ENCODE assay signal across 22 mouse cellular contexts in genomic region chr7:29489364-29489763, GRCm38 (mm10). TPM values are rescaled to one million over a fixed set of nuclear protein-coding genes. Genes with fewer than 3 reads are reported as not detected.
DNase-seq lines count a peak whose midpoint lies in the region; ATAC-seq and TF ChIP-seq lines count a peak whose summit lies in the region.
"Had no signal": no experiment of that assay in that cellular context is flagged by ENCODE, and none has a peak within 500 bp of the region (broad histone marks: within the 10 kb centered on the region; RNA-seq: fewer than 3 reads in every experiment).

No protein-coding gene starts in this region.

- TF ChIP-seq EP300 in lung, postnatal 0 days (IDR thresholded peaks at IDR 0.05), result no peak
- TF ChIP-seq EP300 in ES-Bruce4 (IDR thresholded peaks at IDR 0.05; ENCODE audit: insufficient read depth, low read depth, low read length), result no peak

- peak overlapping the region; percentile 19; the same call in 1 of the 2 replicates for H3K4me2 ChIP-seq in forebrain, embryonic 11.5 days (ENCODE audit: low read depth, low read length, severe bottlenecking)
- H3K4me2 ChIP-seq in forebrain, embryonic 15.5 days (replicated peaks), result no peak overlapping the region
- no peak overlapping the region for H3K4me2 ChIP-seq in lung, postnatal 0 days (replicated peaks; ENCODE audit: low read depth, low read length)
- H3K4me2 ChIP-seq: embryonic facial prominence, embryonic 12.5 days; hindbrain, embryonic 12.5 days; limb, embryonic 12.5 days; liver, embryonic 11.5 days; neural tube, embryonic 13.5 days had no signal

- TF ChIP-seq POLR2A in lung, adult 2 months (IDR thresholded peaks at IDR 0.05; ENCODE audit: borderline replicate concordance, extremely low read depth, low read depth, low read length), result no peak
- TF ChIP-seq POLR2A in ES-Bruce4 (IDR thresholded peaks at IDR 0.05; ENCODE audit: insufficient read depth, low read length), result no peak
- TF ChIP-seq POLR2A in embryonic fibroblast, embryonic 13.5 days (IDR thresholded peaks at IDR 0.05; ENCODE audit: low read depth, low read length), result no peak

- no peak overlapping the region for H3K9ac ChIP-seq in forebrain, embryonic 11.5 days (ENCODE audit: low read length)
- no peak overlapping the region for H3K9ac ChIP-seq in forebrain, embryonic 15.5 days (replicated peaks)
- H3K9ac ChIP-seq in lung, postnatal 0 days (replicated peaks; ENCODE audit: low read depth), result no peak overlapping the region
- 0 out of 2 replicates have a peak overlapping the region, but pooled peaks have one; percentile 24 for H3K9ac ChIP-seq in ES-Bruce4 (ENCODE audit: low read depth, poor library complexity, severe bottlenecking)
- H3K9ac ChIP-seq: embryonic facial prominence, embryonic 12.5 days; hindbrain, embryonic 12.5 days; limb, embryonic 12.5 days; liver, postnatal 0 days; neural tube, embryonic 13.5 days had no signal

- DNase-seq in forebrain, embryonic 11.5 days (ENCODE audit: low spot score), result peak; percentile 57
- no peak for DNase-seq in lung, postnatal 0 days (ENCODE audit: low spot score)
- no peak for DNase-seq in lung, adult 2 months
- DNase-seq in B cell, adult 2 months, result no peak
- DNase-seq: adrenal gland, adult 2 months; cerebellum, adult 18-20 months; cerebellum, postnatal 14 days; gastrocnemius, postnatal 14 days; heart, adult 18-20 months; kidney, postnatal 25 days; liver, postnatal 0 days; thymus, postnatal 25 days had no signal

- peaks cover 2% of the 10 kb centered on the region; the same call in 1 of the 2 replicates for H3K27me3 ChIP-seq in forebrain, embryonic 11.5 days (ENCODE audit: control insufficient read depth, insufficient read depth, low read length)
- H3K27me3 ChIP-seq in forebrain, embryonic 15.5 days, result no peaks in the 10 kb centered on the region
- no peaks in the 10 kb centered on the region for H3K27me3 ChIP-seq in lung, postnatal 0 days (replicated peaks; ENCODE audit: insufficient read depth, low read length)
- no peaks in the 10 kb centered on the region for H3K27me3 ChIP-seq in ES-Bruce4 (ENCODE audit: control insufficient read depth, insufficient read depth, low read length, poor library complexity, severe bottlenecking)
- H3K27me3 ChIP-seq: embryonic facial prominence, embryonic 12.5 days; limb, embryonic 12.5 days; neural tube, embryonic 13.5 days had no signal

- H3K36me3 ChIP-seq in forebrain, embryonic 11.5 days (ENCODE audit: control insufficient read depth, insufficient read depth, low read length), result no peaks in the 10 kb centered on the region
- H3K36me3 ChIP-seq in forebrain, embryonic 15.5 days, result no peaks in the 10 kb centered on the region
- no peaks in the 10 kb centered on the region for H3K36me3 ChIP-seq in lung, postnatal 0 days (ENCODE audit: insufficient read depth, low read length)
- no peaks in the 10 kb centered on the region for H3K36me3 ChIP-seq in ES-Bruce4 (ENCODE audit: control insufficient read depth, insufficient read depth, low read length, poor library complexity, severe bottlenecking)
- H3K36me3 ChIP-seq: embryonic facial prominence, embryonic 12.5 days; hindbrain, embryonic 12.5 days; neural tube, embryonic 13.5 days had no signal

- no peak for TF ChIP-seq CTCF in lung, postnatal 0 days (IDR thresholded peaks at IDR 0.05)
- TF ChIP-seq CTCF in lung, adult 2 months (IDR thresholded peaks at IDR 0.05; ENCODE audit: insufficient read depth, low read length), result no peak
- TF ChIP-seq CTCF in ES-Bruce4 (IDR thresholded peaks at IDR 0.05; ENCODE audit: low read depth, low read length), result no peak
- TF ChIP-seq CTCF in embryonic fibroblast, embryonic 13.5 days (IDR thresholded peaks at IDR 0.05; ENCODE audit: borderline replicate concordance, insufficient read depth, low read length), result no peak

- peak; percentile 57 for ATAC-seq in forebrain, embryonic 11.5 days (replicated peaks; ENCODE audit: low FRiP score)
- ATAC-seq in forebrain, embryonic 15.5 days (replicated peaks), result no peak
- no peak for ATAC-seq in lung, postnatal 0 days
- no peak for ATAC-seq in granulocyte monocyte progenitor cell, adult 5-6 weeks (replicated peaks; ENCODE audit: poor library complexity, severe bottlenecking)
- ATAC-seq: intestine, postnatal 0 days; liver, postnatal 0 days had no signal

- no peaks in the 10 kb centered on the region for H3K9me3 ChIP-seq in forebrain, embryonic 11.5 days (ENCODE audit: control insufficient read depth, low read length)
- H3K9me3 ChIP-seq in forebrain, embryonic 15.5 days, result no peaks in the 10 kb centered on the region
- no peaks in the 10 kb centered on the region for H3K9me3 ChIP-seq in lung, postnatal 0 days (ENCODE audit: low read length)
- no peaks in the 10 kb centered on the region for H3K9me3 ChIP-seq in ES-Bruce4 (replicated peaks; ENCODE audit: control insufficient read depth, insufficient read depth, low read length, poor library complexity, severe bottlenecking)
- H3K9me3 ChIP-seq: embryonic facial prominence, embryonic 12.5 days; hindbrain, embryonic 12.5 days; limb, embryonic 12.5 days; neural tube, embryonic 13.5 days had no signal

- H3K4me1 ChIP-seq in forebrain, embryonic 11.5 days (replicated peaks; ENCODE audit: control insufficient read depth, insufficient read depth, low read length), result peaks cover 19% of the 10 kb centered on the region; the same call in 1 of the 2 replicates
- H3K4me1 ChIP-seq in forebrain, embryonic 15.5 days, result peaks cover 16% of the 10 kb centered on the region
- peaks cover 4% of the 10 kb centered on the region; the same call in 1 of the 2 replicates for H3K4me1 ChIP-seq in lung, postnatal 0 days (ENCODE audit: insufficient read depth, low read depth, low read length)
- H3K4me1 ChIP-seq in lung, adult 2 months (ENCODE audit: control insufficient read depth, insufficient read depth, low read length), result peaks cover 7% of the 10 kb centered on the region
- H3K4me1 ChIP-seq in ES-Bruce4 (ENCODE audit: control insufficient read depth, insufficient read depth, low read length), result peaks cover 16% of the 10 kb centered on the region
- peaks cover 10% of the 10 kb centered on the region for H3K4me1 ChIP-seq in embryonic fibroblast, embryonic 13.5 days (ENCODE audit: control insufficient read depth, insufficient read depth, low read length)

- no peak overlapping the region for H3K27ac ChIP-seq in forebrain, embryonic 11.5 days (ENCODE audit: low read depth, low read length)
- no peak overlapping the region for H3K27ac ChIP-seq in forebrain, embryonic 15.5 days (replicated peaks)
- H3K27ac ChIP-seq in lung, postnatal 0 days (ENCODE audit: low read length), result peak overlapping the region; percentile 66; the same call in 1 of the 2 replicates
- 0 out of 2 replicates have a peak overlapping the region, but pooled peaks have one; percentile 95 for H3K27ac ChIP-seq in ES-Bruce4 (ENCODE audit: insufficient read depth, low read length)
- H3K27ac ChIP-seq in embryonic fibroblast, embryonic 13.5 days (ENCODE audit: insufficient read depth, low read length), result peak overlapping the region; percentile 88
- H3K27ac ChIP-seq: hindbrain, embryonic 12.5 days; limb, embryonic 12.5 days; neural tube, embryonic 13.5 days had no signal

- 4% methylated on average over 3 of the region's 3 CpGs for WGBS in forebrain, embryonic 11.5 days
- WGBS in forebrain, embryonic 15.5 days, result 5% methylated on average over 3 of the region's 3 CpGs
- 31% methylated on average over 3 of the region's 3 CpGs for WGBS in lung, postnatal 0 days
- 45% methylated on average over 3 of the region's 3 CpGs for WGBS in lung, adult 2 months

- no peak overlapping the region for H3K4me3 ChIP-seq in forebrain, embryonic 11.5 days (ENCODE audit: low read depth, low read length)
- H3K4me3 ChIP-seq in forebrain, embryonic 15.5 days, result no peak overlapping the region
- H3K4me3 ChIP-seq in lung, postnatal 0 days (ENCODE audit: low read depth, low read length), result no peak overlapping the region
- H3K4me3 ChIP-seq in lung, adult 2 months (replicated peaks; ENCODE audit: extremely low read depth, low read depth, low read length), result no peak overlapping the region
- no peak overlapping the region for H3K4me3 ChIP-seq in ES-Bruce4 (ENCODE audit: low read depth, low read length)
- no peak overlapping the region for H3K4me3 ChIP-seq in embryonic fibroblast, embryonic 13.5 days (ENCODE audit: insufficient read depth, low read length)
- H3K4me3 ChIP-seq: embryonic facial prominence, embryonic 12.5 days; hindbrain, embryonic 12.5 days; limb, embryonic 12.5 days; neural tube, embryonic 13.5 days had no signal

RNA-seq across cellular contexts. Expression of gene Sipa1l3, which starts 29.1 kb away (rescaled TPM):
- 12.2 and 15.9 TPM in 2 replicates for polyA plus RNA-seq in forebrain, embryonic 11.5 days (2014; fragmentation: Nextera tagmentation; extraction: Ambion mirVana)
- polyA plus RNA-seq in forebrain, embryonic 15.5 days (2015; fragmentation: Nextera tagmentation; extraction: Ambion mirVana), result 15.0 and 16.5 TPM in 2 replicates
- 17.7 and 18.5 TPM in 2 replicates for polyA plus RNA-seq in lung, postnatal 0 days (2015; fragmentation: Nextera tagmentation; extraction: Ambion mirVana)
- 125 and 132 TPM in 2 replicates for polyA plus RNA-seq in lung, adult 2 months (2012; rRNA removed)
- polyA plus RNA-seq in ES-Bruce4 (2011; ENCODE audit: insufficient read depth, insufficient read length, low read depth, missing spikeins), result 29.4 and 31.0 TPM in 2 replicates
- 22.0 and 36.9 TPM in 2 replicates for polyA plus RNA-seq in embryonic fibroblast, embryonic 13.5 days (2011; ENCODE audit: insufficient read length, low read depth, missing spikeins)
- total RNA-seq in granulocyte monocyte progenitor cell, adult 5-6 weeks (2014; fragmentation: Nextera tagmentation), result 39.4 and 43.1 TPM in 2 replicates
- total RNA-seq in granulocyte monocyte progenitor cell, adult 5-6 weeks (2017), result 5.8 and 6.2 TPM in 2 replicates

Comparison
In these comparisons a context has a peak if more than half of its experiments do, and no peak if none do; other contexts are left out.
1. H3K27ac ChIP-seq: peak in lung, postnatal 0 days (single experiment), ES-Bruce4 (single experiment) and embryonic fibroblast, embryonic 13.5 days (single experiment); none in forebrain, embryonic 11.5 days (single experiment) and forebrain, embryonic 15.5 days (single experiment).